Mouse (Mus musculus) MEL (cell line): ENCODE results near the gene Rps9. TPM values are rescaled to one million over a fixed set of nuclear protein-coding genes. Genes with fewer than 3 reads are reported as not detected.

Source experiments
- DNase-seq: peaks from one replicate; pipeline ENCODE4 v3.0.0; 2011; ENCODE audit warnings: low read depth, low spot score
- H3K27ac ChIP-seq: 2 replicates; pipeline ENCODE4 v1.5.1; 2012; ENCODE audit warnings: low read depth, mild to moderate bottlenecking, control low read depth, low read length, moderate library complexity; ENCODE audit not compliant: control insufficient read depth
- H3K27me3 ChIP-seq, 2 experiments: fragments of 150-350 bp in 1 of 2; sonication (generic) in 1 of 2; 2 replicates each; pipeline ENCODE4 v1.6.1; 2012; ENCODE audit warnings: low read length in 2 of 2, mild to moderate bottlenecking in 2 of 2, improper control_type of control experiment in 1 of 2, moderate library complexity in 1 of 2; ENCODE audit not compliant: insufficient read depth in 2 of 2, control insufficient read depth in 1 of 2
- H3K36me3 ChIP-seq, 2 experiments: 2 replicates each; pipeline ENCODE4 v1.6.1; 2012 to 2014; ENCODE audit warnings: low read length in 2 of 2, improper control_type of control experiment in 1 of 2, inconsistent platforms in 1 of 2, mild to moderate bottlenecking in 1 of 2; ENCODE audit not compliant: insufficient read depth in 2 of 2, control insufficient read depth in 1 of 2
- H3K4me1 ChIP-seq, 2 experiments: fragments of 150-350 bp in 1 of 2; sonication (generic) in 1 of 2; 2 replicates each; pipeline ENCODE4 v1.6.1; 2012; ENCODE audit warnings: low read length in 2 of 2, improper control_type of control experiment in 1 of 2, mild to moderate bottlenecking in 1 of 2; ENCODE audit not compliant: insufficient read depth in 2 of 2, control insufficient read depth in 1 of 2
- H3K4me3 ChIP-seq, 2 experiments: fragments of 150-350 bp in 1 of 2; sonication (generic) in 1 of 2; 2 replicates each; pipeline ENCODE4 v1.5.1; 2012; ENCODE audit warnings: low read depth in 2 of 2, low read length in 2 of 2, mild to moderate bottlenecking in 2 of 2, moderate library complexity in 2 of 2, control low read depth in 1 of 2, improper control_type of control experiment in 1 of 2; ENCODE audit not compliant: control insufficient read depth in 1 of 2, insufficient read depth in 1 of 2
- H3K79me2 ChIP-seq: 2 replicates; pipeline ENCODE4 v1.6.1; 2012; ENCODE audit warnings: mild to moderate bottlenecking, low read length, moderate library complexity; ENCODE audit not compliant: control insufficient read depth, poor library complexity, insufficient read depth
- H3K9ac ChIP-seq: 2 replicates; pipeline ENCODE4 v1.6.1; 2012; ENCODE audit warnings: low read depth, mild to moderate bottlenecking, control low read depth, low read length, moderate library complexity; ENCODE audit not compliant: control insufficient read depth, poor library complexity, severe bottlenecking
- H3K9me3 ChIP-seq: fragments of 150-350 bp; sonication (generic); replicated peaks from 2 replicates; pipeline ENCODE4 v1.6.1; 2012; ENCODE audit warnings: mild to moderate bottlenecking, low read length, improper control_type of control experiment, moderate library complexity; ENCODE audit not compliant: insufficient read depth
- CHD1 ChIP-seq: IDR thresholded peaks from 2 replicates; pipeline ENCODE4 v1.6.1; 2012; ENCODE audit warnings: low read depth, mild to moderate bottlenecking, inconsistent platforms, low read length, improper control_type of control experiment
- CHD2 ChIP-seq: IDR thresholded peaks from 2 replicates; pipeline ENCODE4 v1.6.1; 2011; ENCODE audit warnings: low read length, improper control_type of control experiment
- ELF1 ChIP-seq: IDR thresholded peaks from 2 replicates; pipeline ENCODE4 v1.6.1; 2014; ENCODE audit warnings: low read depth, mild to moderate bottlenecking, inconsistent platforms, low read length, improper control_type of control experiment, moderate library complexity
- EP300 ChIP-seq, 2 experiments: IDR thresholded peaks; 2 replicates each; pipeline ENCODE4 v1.6.1; 2011; ENCODE audit warnings: improper control_type of control experiment in 2 of 2, low read length in 2 of 2, low read depth in 1 of 2, mild to moderate bottlenecking in 1 of 2
- HCFC1 ChIP-seq: IDR thresholded peaks from 2 replicates; pipeline ENCODE4 v1.6.1; 2012; ENCODE audit warnings: low read depth, mild to moderate bottlenecking, inconsistent platforms, low read length, improper control_type of control experiment, moderate library complexity
- KAT2A ChIP-seq: conservative IDR thresholded peaks from 2 replicates; pipeline ENCODE4 v1.6.1; 2012; ENCODE audit warnings: low read depth, low read length, improper control_type of control experiment, inconsistent platforms
- MAX ChIP-seq: IDR thresholded peaks from 2 replicates; pipeline ENCODE4 v1.6.1; 2011; ENCODE audit warnings: low read length, improper control_type of control experiment
- MAZ ChIP-seq: IDR thresholded peaks from 2 replicates; pipeline ENCODE4 v1.6.1; 2012; ENCODE audit warnings: low read depth, mild to moderate bottlenecking, inconsistent platforms, low read length, improper control_type of control experiment
- MYC ChIP-seq: IDR thresholded peaks from 2 replicates; pipeline ENCODE4 v1.6.1; 2011; ENCODE audit warnings: low read depth, mild to moderate bottlenecking, low read length, improper control_type of control experiment, moderate library complexity
- NRF1 ChIP-seq: IDR thresholded peaks from 2 replicates; pipeline ENCODE4 v1.6.1; 2014; ENCODE audit warnings: low read depth, mild to moderate bottlenecking, inconsistent platforms, low read length, improper control_type of control experiment, moderate library complexity; ENCODE audit not compliant: poor library complexity, insufficient read depth, severe bottlenecking
- POLR2AphosphoS5 ChIP-seq: IDR thresholded peaks from 2 replicates; pipeline ENCODE4 v1.6.1; 2012; ENCODE audit warnings: low read depth, borderline replicate concordance, mild to moderate bottlenecking, inconsistent platforms, low read length, moderate library complexity, mixed read lengths
- RAD21 ChIP-seq: IDR thresholded peaks from 2 replicates; pipeline ENCODE4 v1.6.1; 2011; ENCODE audit warnings: mild to moderate bottlenecking, low read depth, low read length, improper control_type of control experiment
- RCOR1 ChIP-seq: IDR thresholded peaks from 2 replicates; pipeline ENCODE4 v1.6.1; 2012; ENCODE audit warnings: low read depth, mild to moderate bottlenecking, inconsistent platforms, low read length, improper control_type of control experiment
- SIN3A ChIP-seq: IDR thresholded peaks from 2 replicates; pipeline ENCODE4 v1.6.1; 2012; ENCODE audit warnings: low read length, improper control_type of control experiment, inconsistent platforms
- SMC3 ChIP-seq: IDR thresholded peaks from 2 replicates; pipeline ENCODE4 v1.6.1; 2011; ENCODE audit warnings: low read depth, low read length, improper control_type of control experiment
- UBTF ChIP-seq: IDR thresholded peaks from 2 replicates; pipeline ENCODE4 v1.6.1; 2012; ENCODE audit warnings: low read depth, mild to moderate bottlenecking, inconsistent platforms, low read length, improper control_type of control experiment, moderate library complexity, borderline replicate concordance; ENCODE audit not compliant: insufficient read depth
- USF2 ChIP-seq, 2 experiments: IDR thresholded peaks; 2 replicates each; pipeline ENCODE4 v1.6.1; 2011 to 2012; ENCODE audit warnings: improper control_type of control experiment in 2 of 2, low read length in 2 of 2, borderline replicate concordance in 1 of 2, inconsistent platforms in 1 of 2, low read depth in 1 of 2, mild to moderate bottlenecking in 1 of 2; ENCODE audit not compliant: insufficient read depth in 1 of 2
- ZC3H11A ChIP-seq: IDR thresholded peaks from 2 replicates; pipeline ENCODE4 v1.6.1; 2012; ENCODE audit warnings: low read depth, mild to moderate bottlenecking, inconsistent platforms, low read length, improper control_type of control experiment
- ZKSCAN1 ChIP-seq: IDR thresholded peaks from 2 replicates; pipeline ENCODE4 v1.6.1; 2012; ENCODE audit warnings: low read depth, mild to moderate bottlenecking, inconsistent platforms, low read length, improper control_type of control experiment, moderate library complexity
- ZMIZ1 ChIP-seq: IDR thresholded peaks from 2 replicates; pipeline ENCODE4 v1.6.1; 2012; ENCODE audit warnings: low read depth, mild to moderate bottlenecking, inconsistent platforms, low read length, improper control_type of control experiment, moderate library complexity
- polyA plus RNA-seq, 2 experiments: library from polyadenylated mRNA; stranded (reverse) in 1 of 2; unstranded in 1 of 2; fragments of >175 nt in 1 of 2; fragments of >200 nt in 1 of 2; gene quantifications; 2 replicates each; pipeline versions ENCODE4 v1.2.1 to v1.2.4; 2012; ENCODE audit warnings: low replicate concordance in 2 of 2, low read depth in 1 of 2; ENCODE audit not compliant: insufficient read length in 2 of 2, insufficient read depth in 1 of 2, missing spikeins in 1 of 2
- total RNA-seq: library from RNA; depleted of rRNA; stranded (reverse); fragments of 300-350 nt; gene quantifications from 2 replicates; pipeline ENCODE4 v1.2.3, GENCODE M21; 2012

The Rps9 gene
- total and polyA plus RNA-seq, 3 experiments = 2,284 to 2,921 TPM; not detected in 1

DNA sequence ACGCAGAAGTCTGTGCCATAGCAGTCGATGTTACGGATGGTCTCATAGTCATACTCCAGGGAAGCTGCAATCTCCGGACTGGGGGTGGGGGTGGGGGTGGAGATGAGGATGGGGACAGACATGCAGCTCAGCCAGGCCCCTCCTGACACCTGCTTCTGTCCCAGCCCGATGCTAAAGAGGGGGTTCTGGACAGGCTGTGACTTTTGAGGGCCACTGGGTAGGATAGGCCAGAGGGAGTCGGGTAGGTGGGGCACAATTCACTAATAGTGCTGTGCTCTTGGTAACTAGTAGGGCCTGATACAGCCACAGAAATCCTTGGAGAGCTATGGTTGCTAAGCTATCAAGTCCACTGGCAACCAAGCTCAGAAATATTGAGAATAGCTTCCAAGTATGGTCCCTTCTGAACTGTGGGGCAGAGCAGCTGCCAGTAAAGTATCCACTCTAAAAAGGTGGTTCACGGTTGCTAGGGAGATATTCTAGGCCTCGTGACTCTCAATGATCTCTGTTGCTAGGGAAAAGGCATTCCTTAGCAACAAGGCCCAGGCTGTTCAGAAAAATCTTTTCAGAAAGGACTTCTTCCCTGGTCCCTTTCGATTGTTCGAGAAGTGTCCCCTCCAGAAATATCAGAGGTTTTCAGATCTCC, 19.8 kb upstream of the Rps9 start:
- no peaks in the 10 kb centered on the region for H3K79me2 ChIP-seq
- H3K9ac ChIP-seq = no peak overlapping the region
- TF ChIP-seq EP300 (IDR thresholded peaks at IDR 0.05; ENCODE audit: low read depth in 1 of 2, low read length in 2 of 2) (no peak), ZKSCAN1 (no peak), ELF1 (no peak), UBTF (no peak)
- H3K4me1 ChIP-seq = no peaks in the 10 kb centered on the region
- H3K4me3 ChIP-seq = no peak overlapping the region
- H3K27ac ChIP-seq = no peak overlapping the region
- no peaks in the 10 kb centered on the region for H3K9me3 ChIP-seq
- H3K36me3 ChIP-seq = no peaks in the 10 kb centered on the region
- no peaks in the 10 kb centered on the region for H3K27me3 ChIP-seq
- DNase-seq = no peak

- Histone ChIP-seq H3K79me2 (no peaks in the 10 kb centered on the region), H3K4me3 (no peak overlapping the region), H3K4me1 (no peaks in the 10 kb centered on the region), H3K36me3 (no peaks in the 10 kb centered on the region), H3K27me3 (no peaks in the 10 kb centered on the region), H3K27ac (no peak overlapping the region), H3K9me3 (no peaks in the 10 kb centered on the region), H3K9ac (no peak overlapping the region)
- no peak for DNase-seq
- no peak for TF ChIP-seq POLR2AphosphoS5
- no peak for TF ChIP-seq HCFC1
These were observed 19.1 kb upstream of the Rps9 start for GRCm38 (mm10) chr7:3684698-3685097.

GRCm38 (mm10) chr7:3685400-3686187, 18.2 kb upstream of the Rps9 start:
- Histone ChIP-seq H3K36me3 (no peaks in the 10 kb centered on the region), H3K4me1 (peaks cover 0 to under 1% of the 10 kb centered on the region in 2 experiments; a peak in 1 of 4 replicates), H3K27ac (no peak overlapping the region), H3K4me3 (no peak overlapping the region), H3K27me3 (no peaks in the 10 kb centered on the region), H3K9ac (no peak overlapping the region), H3K9me3 (no peaks in the 10 kb centered on the region), H3K79me2 (no peaks in the 10 kb centered on the region)
- TF ChIP-seq ELF1 = no peak
- TF ChIP-seq ZC3H11A = no peak
- no peak for TF ChIP-seq SIN3A
- TF ChIP-seq MAZ = no peak
- no peak for TF ChIP-seq SMC3
- TF ChIP-seq NRF1 = no peak
- TF ChIP-seq MAX = no peak
- TF ChIP-seq USF2 (IDR thresholded peaks at IDR 0.05; ENCODE audit: borderline replicate concordance in 1 of 2, insufficient read depth in 1 of 2, low read depth in 1 of 2, low read length in 2 of 2) = no peak
- no peak for TF ChIP-seq RAD21
- TF ChIP-seq ZMIZ1 = no peak
- no peak for TF ChIP-seq CHD2
- TF ChIP-seq KAT2A = no peak
- no peak for TF ChIP-seq RCOR1
- TF ChIP-seq CHD1 = no peak
- no peak for TF ChIP-seq MYC
- no peak for TF ChIP-seq HCFC1
- no peak for DNase-seq
